Comparison of ENCODE assay signal across 8 mouse cellular contexts in the genomic region with DNA sequence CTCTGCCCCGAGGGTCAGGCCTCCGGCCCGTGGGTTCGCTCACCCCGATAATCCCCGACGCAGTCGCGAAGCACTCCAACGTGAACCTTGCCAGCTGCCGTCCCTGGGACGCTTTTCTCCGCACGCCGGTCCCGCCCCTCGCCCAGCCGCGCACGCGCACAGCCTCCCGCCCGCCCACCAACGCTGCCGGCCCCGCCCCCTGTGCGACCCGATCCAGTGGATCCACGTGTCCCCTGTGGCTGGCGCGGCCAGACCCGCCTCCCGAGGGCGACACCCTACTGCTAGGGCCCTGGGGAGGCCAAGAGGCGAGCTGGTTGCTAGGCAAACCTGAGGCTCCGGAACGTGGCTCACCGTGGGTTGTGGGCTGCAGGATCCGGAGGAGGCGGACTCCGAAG. TPM values are rescaled to one million over a fixed set of nuclear protein-coding genes. Genes with fewer than 3 reads are reported as not detected.
DNase-seq lines count a peak whose midpoint lies in the region; ATAC-seq and TF ChIP-seq lines count a peak whose summit lies in the region.

A gene (minus strand): TSS at position 144 of the 395 bp plus-strand sequence.

- H3K27ac ChIP-seq in MEL (ENCODE audit: control insufficient read depth, low read depth, low read length), result peak within 1 kb of the TSS; percentile 26
- peak within 1 kb of the TSS; percentile 2; the same call in 1 of the 2 replicates for H3K27ac ChIP-seq in cerebellum, adult 2 months (ENCODE audit: insufficient read depth, low read length)
- H3K27ac ChIP-seq in lung, postnatal 0 days (ENCODE audit: low read length), result peak within 1 kb of the TSS; percentile 86

- WGBS in cerebellum, adult 2 months, result 0% methylated on average over 41 of the region's 41 CpGs
- WGBS in lung, postnatal 0 days, result 2% methylated on average over 26 of the region's 41 CpGs

- H3K9ac ChIP-seq in MEL (ENCODE audit: control insufficient read depth, low read depth, low read length, poor library complexity, severe bottlenecking), result peak within 1 kb of the TSS; percentile 85
- peak within 1 kb of the TSS; percentile 79 for H3K9ac ChIP-seq in lung, postnatal 0 days (replicated peaks; ENCODE audit: low read depth)

- peaks cover 15% of the 10 kb centered on the region for H3K79me2 ChIP-seq in MEL (ENCODE audit: control insufficient read depth, insufficient read depth, low read length, poor library complexity)

- TF ChIP-seq EP300 in MEL (IDR thresholded peaks at IDR 0.05; ENCODE audit: low read depth in 1 of 2, low read length in 2 of 2), result no peak
- TF ChIP-seq EP300 in lung, postnatal 0 days (IDR thresholded peaks at IDR 0.05), result no peak

- H3K4me2 ChIP-seq in lung, postnatal 0 days (replicated peaks; ENCODE audit: low read depth, low read length), result peak within 1 kb of the TSS; percentile 90

- H3K36me3 ChIP-seq in MEL (ENCODE audit: control insufficient read depth in 1 of 2, insufficient read depth in 2 of 2, low read length in 2 of 2), result peaks cover 0 to 16% of the 10 kb centered on the region in 2 experiments; a peak in 3 of 4 replicates
- H3K36me3 ChIP-seq in lung, postnatal 0 days (ENCODE audit: insufficient read depth, low read length), result no peaks in the 10 kb centered on the region

- H3K27me3 ChIP-seq in MEL (ENCODE audit: control insufficient read depth in 1 of 2, insufficient read depth in 2 of 2, low read length in 2 of 2), result peaks cover 0 to 2% of the 10 kb centered on the region in 2 experiments; a peak in 1 of 4 replicates
- H3K27me3 ChIP-seq in cerebellum, adult 2 months (ENCODE audit: control insufficient read depth, insufficient read depth, low read length), result no peaks in the 10 kb centered on the region
- H3K27me3 ChIP-seq in lung, postnatal 0 days (replicated peaks; ENCODE audit: insufficient read depth, low read length), result no peaks in the 10 kb centered on the region

- peak; percentile 96 to 99 for ATAC-seq in hematopoietic stem cell, adult 5-6 weeks (replicated peaks in 1 of 2; ENCODE audit: insufficient read depth in 1 of 2, low FRiP score in 2 of 2, low TSS enrichment in 1 of 2, low read depth in 1 of 2, poor library complexity in 2 of 2, severe bottlenecking in 2 of 2)
- peak; percentile 97 for ATAC-seq in lung, postnatal 0 days

- no peak for TF ChIP-seq CTCF in MEL (IDR thresholded peaks at IDR 0.05 in 2 of 3, conservative IDR thresholded peaks at IDR 0.05 in 1 of 3; ENCODE audit: control insufficient read depth in 1 of 3, insufficient read depth in 1 of 3, low read depth in 2 of 3, low read length in 3 of 3, poor library complexity in 1 of 3, severe bottlenecking in 1 of 3)
- no peak for TF ChIP-seq CTCF in cerebellum, adult 2 months (IDR thresholded peaks at IDR 0.05; ENCODE audit: borderline replicate concordance, insufficient read depth, low read depth, low read length)
- peak; percentile 58 for TF ChIP-seq CTCF in lung, postnatal 0 days (IDR thresholded peaks at IDR 0.05)

- DNase-seq in MEL (ENCODE audit: low read depth, low spot score), result peak; percentile 94
- peak; percentile 85 to 88 for DNase-seq in cerebellum, adult 2 months
- DNase-seq in forelimb bud, embryonic 11.5 days (ENCODE audit: low read depth, low spot score), result peak; percentile 82
- DNase-seq in layer of hippocampus, adult 9-11 months, result peak; percentile 92
- DNase-seq in lung, postnatal 0 days (ENCODE audit: low spot score), result peak; percentile 96
- peak; percentile 94 for DNase-seq in ovary, postnatal 14 days (ENCODE audit: low spot score)
- DNase-seq in thymus, postnatal 14 days, result peak; percentile 93

- peak; percentile 68 to 81; a peak in 3 of 4 replicates for TF ChIP-seq POLR2A in MEL (IDR thresholded peaks at IDR 0.05; ENCODE audit: control insufficient read depth in 1 of 2, insufficient read depth in 1 of 2, low read depth in 1 of 2, low read length in 2 of 2, poor library complexity in 1 of 2)
- peak; percentile 62; the same call in 1 of the 2 replicates for TF ChIP-seq POLR2A in cerebellum, adult 2 months (IDR thresholded peaks at IDR 0.05; ENCODE audit: borderline replicate concordance, insufficient read depth, low read length)

- peak within 1 kb of the TSS; percentile 76 to 93 for H3K4me3 ChIP-seq in MEL (ENCODE audit: control insufficient read depth in 1 of 2, insufficient read depth in 1 of 2, low read depth in 2 of 2, low read length in 2 of 2)
- H3K4me3 ChIP-seq in cerebellum, adult 2 months (replicated peaks; ENCODE audit: insufficient read depth, low read depth, low read length), result peak within 1 kb of the TSS; percentile 67
- peak within 1 kb of the TSS; percentile 84 for H3K4me3 ChIP-seq in lung, postnatal 0 days (ENCODE audit: low read depth, low read length)

- peaks cover 12 to 19% of the 10 kb centered on the region in 2 experiments for H3K4me1 ChIP-seq in MEL (ENCODE audit: control insufficient read depth in 1 of 2, insufficient read depth in 2 of 2, low read length in 2 of 2)
- 0 out of 2 replicates have a peak, but pooled peaks cover 7% of the 10 kb centered on the region for H3K4me1 ChIP-seq in cerebellum, adult 2 months (ENCODE audit: control insufficient read depth, insufficient read depth, low read length)
- H3K4me1 ChIP-seq in lung, postnatal 0 days (ENCODE audit: insufficient read depth, low read depth, low read length), result peaks cover 8% of the 10 kb centered on the region; the same call in 1 of the 2 replicates

- TF ChIP-seq RAD21 in MEL (IDR thresholded peaks at IDR 0.05; ENCODE audit: low read depth, low read length), result no peak

- H3K9me3 ChIP-seq in MEL (replicated peaks; ENCODE audit: insufficient read depth, low read length), result no peaks in the 10 kb centered on the region
- H3K9me3 ChIP-seq in lung, postnatal 0 days (ENCODE audit: low read length), result no peaks in the 10 kb centered on the region

TF ChIP-seq in MEL, 35 proteins besides CTCF, POLR2A, EP300 and RAD21 (continues in another document):
- TF ChIP-seq MYC (IDR thresholded peaks at IDR 0.05; ENCODE audit: low read depth, low read length) (0 out of 2 replicates have a peak, but pooled peaks have one; percentile 51), NRF1 (IDR thresholded peaks at IDR 0.05; ENCODE audit: insufficient read depth, low read depth, low read length, poor library complexity, severe bottlenecking) (peak; percentile 86), ZKSCAN1 (IDR thresholded peaks at IDR 0.05; ENCODE audit: low read depth, low read length) (no peak), BHLHE40 (IDR thresholded peaks at IDR 0.05; ENCODE audit: borderline replicate concordance, low read depth, low read length) (no peak), USF2 (IDR thresholded peaks at IDR 0.05; ENCODE audit: borderline replicate concordance in 1 of 2, insufficient read depth in 1 of 2, low read depth in 1 of 2, low read length in 2 of 2) (no peak), RCOR1 (IDR thresholded peaks at IDR 0.05; ENCODE audit: low read depth, low read length) (no peak), ZC3H11A (IDR thresholded peaks at IDR 0.05; ENCODE audit: low read depth, low read length) (no peak), KAT2A (conservative IDR thresholded peaks at IDR 0.05; ENCODE audit: low read depth, low read length) (no peak), E2F4 (IDR thresholded peaks at IDR 0.05; ENCODE audit: borderline replicate concordance, low read depth, low read length) (no peak), POLR2AphosphoS5 (IDR thresholded peaks at IDR 0.05; ENCODE audit: borderline replicate concordance, low read depth, low read length) (no peak), SIN3A (IDR thresholded peaks at IDR 0.05; ENCODE audit: low read length) (peak; percentile 90), MEF2A (IDR thresholded peaks at IDR 0.05; ENCODE audit: extremely low read depth, insufficient replicate concordance, low read depth, low read length, poor library complexity, severe bottlenecking) (no peak), TAL1 (IDR thresholded peaks at IDR 0.05; ENCODE audit: low read length) (no peak), MAFK (IDR thresholded peaks at IDR 0.05; ENCODE audit: borderline replicate concordance, low read depth, low read length) (no peak), NELFE (IDR thresholded peaks at IDR 0.05; ENCODE audit: low read depth, low read length) (peak; percentile 47), UBTF (IDR thresholded peaks at IDR 0.05; ENCODE audit: borderline replicate concordance, insufficient read depth, low read depth, low read length) (no peak), POLR2AphosphoS2 (IDR thresholded peaks at IDR 0.05; ENCODE audit: low read length) (no peak; the same call in 1 of the 2 replicates), ELF1 (IDR thresholded peaks at IDR 0.05; ENCODE audit: low read depth, low read length) (no peak), MYB (IDR thresholded peaks at IDR 0.05; ENCODE audit: low read depth, low read length) (no peak), HCFC1 (IDR thresholded peaks at IDR 0.05; ENCODE audit: low read depth, low read length) (peak; percentile 78), TCF12 (IDR thresholded peaks at IDR 0.05; ENCODE audit: low read depth, low read length) (no peak), MXI1 (IDR thresholded peaks at IDR 0.05; ENCODE audit: low read depth, low read length) (peak; percentile 98), ETS1 (IDR thresholded peaks at IDR 0.05; ENCODE audit: low read depth, low read length) (no peak), TBP (IDR thresholded peaks at IDR 0.05; ENCODE audit: low read depth, low read length) (no peak), ZNF384 (IDR thresholded peaks at IDR 0.05; ENCODE audit: low read depth, low read length) (no peak), ZMIZ1 (IDR thresholded peaks at IDR 0.05; ENCODE audit: low read depth, low read length) (no peak), USF1 (IDR thresholded peaks at IDR 0.05; ENCODE audit: low read depth, low read length) (peak; percentile 82), MAZ (IDR thresholded peaks at IDR 0.05; ENCODE audit: low read depth, low read length) (peak; percentile 48; the same call in 1 of the 2 replicates), GATA1 (IDR thresholded peaks at IDR 0.05; ENCODE audit: low read depth, low read length) (no peak), JUND (IDR thresholded peaks at IDR 0.05; ENCODE audit: low read depth, low read length) (no peak), CHD2 (IDR thresholded peaks at IDR 0.05; ENCODE audit: low read length) (no peak), GABPA (IDR thresholded peaks at IDR 0.05; ENCODE audit: low read depth, low read length) (no peak), CHD1 (IDR thresholded peaks at IDR 0.05; ENCODE audit: low read depth, low read length) (no peak), SMC3 (IDR thresholded peaks at IDR 0.05; ENCODE audit: low read depth, low read length) (no peak)

RNA-seq across cellular contexts. Expression of the gene that starts here (rescaled TPM):
- total RNA-seq in MEL (2012; rRNA removed), result 41.4 and 52.6 TPM in 2 replicates
- polyA plus RNA-seq in MEL (2012; ENCODE audit: insufficient read depth in 1 of 2, insufficient read length in 2 of 2, low read depth in 1 of 2, low replicate concordance in 2 of 2, missing spikeins in 1 of 2), result 10 to 100 TPM in 1 of 2 experiments, not detected in 1; 50.4 TPM
- polyA plus RNA-seq in cerebellum, adult 2 months (2012; rRNA removed), result 59.6 and 64.8 TPM in 2 replicates
- 76.9 and 81.4 TPM in 2 replicates for total RNA-seq in hematopoietic stem cell, adult 5-6 weeks (2017)
- polyA plus RNA-seq in lung, postnatal 0 days (2015; fragmentation: Nextera tagmentation; extraction: Ambion mirVana), result 132 and 145 TPM in 2 replicates

Comparison
In these comparisons a context has a peak if more than half of its experiments do, and no peak if none do; other contexts are left out.
1. Peak in every context shown above with its lines: DNase-seq, ATAC-seq, H3K4me3 ChIP-seq and H3K27ac ChIP-seq.
2. H3K27ac ChIP-seq: peak in every context shown above with its lines; median percentile 86 in lung, postnatal 0 days; 26 in MEL; 2 in cerebellum, adult 2 months.